Mouse (Mus musculus): ENCODE measurements at regions not wholly inside any gene's neighbourhood (a gene's known extent, or its start where the extent isn't known, plus 50 kb on each side); places are given as distances from the start of the nearest gene placed in this dataset.

DNA sequence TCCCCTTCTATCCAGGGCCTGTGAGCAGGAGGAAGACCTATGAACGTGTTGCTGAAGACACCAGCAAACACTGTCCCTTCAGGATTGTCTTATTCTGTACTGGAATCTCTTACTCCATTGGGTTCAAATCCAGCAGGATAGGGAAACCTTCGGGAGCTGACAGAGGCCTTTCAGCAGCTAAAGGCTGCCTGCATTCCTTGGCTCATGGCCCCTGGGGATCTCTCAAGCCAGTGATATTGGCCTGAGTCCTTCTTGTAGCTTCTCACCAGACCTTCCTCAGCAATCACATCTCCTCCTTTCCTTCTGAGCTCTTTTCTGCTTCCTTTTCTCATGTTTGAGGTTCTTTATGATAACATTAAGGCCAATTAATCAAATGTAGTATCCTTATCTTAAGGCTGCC, 103.8 kb upstream of the Sh3bp4 start:
- no peak for DNase-seq

DNA sequence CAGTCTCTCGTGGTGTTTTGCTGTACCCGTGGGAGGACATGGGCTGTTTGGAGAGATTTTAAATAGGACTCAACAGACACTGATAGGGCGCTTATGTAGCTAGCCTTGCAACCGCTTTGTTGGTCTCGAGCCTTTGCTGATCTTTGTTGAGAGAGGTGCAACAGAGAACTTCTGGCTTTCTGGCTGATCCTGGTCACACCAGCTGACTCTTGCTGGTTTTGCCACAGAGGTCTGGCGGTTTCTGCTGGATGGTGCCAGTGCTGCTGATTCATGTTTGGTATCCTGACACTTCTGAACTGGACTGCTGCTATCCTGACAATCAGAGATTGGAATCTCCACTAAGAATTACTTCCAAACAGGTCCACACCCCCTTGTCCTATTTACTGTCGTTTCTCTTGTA, 102.1 kb upstream of the Sh3bp4 start:
- DNase-seq = no peak

DNA sequence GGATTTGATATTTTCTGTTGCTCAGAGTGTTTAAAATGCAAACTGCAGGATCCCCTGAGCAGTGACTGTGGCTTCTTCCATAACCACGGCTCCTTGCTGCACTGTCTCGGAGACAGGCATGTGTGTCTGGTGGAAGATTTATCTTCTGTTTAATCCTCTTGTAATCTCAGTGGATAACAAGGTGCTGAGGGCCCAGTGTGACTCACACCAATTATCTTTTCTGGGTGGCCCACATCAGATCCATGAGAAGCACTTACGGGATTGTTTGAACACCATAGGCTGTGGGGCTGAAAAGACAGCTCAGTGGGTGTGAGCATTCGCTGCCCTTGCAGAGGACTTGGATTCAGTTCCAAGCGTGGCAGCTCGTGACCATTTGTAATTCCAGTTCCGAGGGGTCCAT, 101.2 kb upstream of the Sh3bp4 start:
- DNase-seq = no peak

DNA sequence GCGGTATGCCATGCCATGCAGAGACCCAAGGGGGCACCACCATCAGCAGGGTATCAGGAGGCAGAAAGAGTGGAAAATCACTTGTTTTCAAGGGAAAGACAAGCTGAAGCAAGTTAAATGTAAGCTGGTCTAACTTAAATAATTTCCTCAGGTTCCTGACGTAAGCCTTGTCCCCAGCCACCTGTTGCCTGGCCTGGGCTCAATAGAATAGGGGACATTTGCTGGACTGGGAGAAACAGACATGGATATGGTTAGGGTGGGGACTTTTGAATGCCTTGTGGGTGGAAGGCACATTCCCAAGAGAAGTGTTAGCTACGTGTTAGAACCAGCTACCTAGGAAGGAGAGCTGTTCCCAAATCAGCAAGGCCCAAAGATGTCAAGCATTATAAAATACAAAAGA, 100.6 kb upstream of the Sh3bp4 start:
- no peak for DNase-seq

DNA sequence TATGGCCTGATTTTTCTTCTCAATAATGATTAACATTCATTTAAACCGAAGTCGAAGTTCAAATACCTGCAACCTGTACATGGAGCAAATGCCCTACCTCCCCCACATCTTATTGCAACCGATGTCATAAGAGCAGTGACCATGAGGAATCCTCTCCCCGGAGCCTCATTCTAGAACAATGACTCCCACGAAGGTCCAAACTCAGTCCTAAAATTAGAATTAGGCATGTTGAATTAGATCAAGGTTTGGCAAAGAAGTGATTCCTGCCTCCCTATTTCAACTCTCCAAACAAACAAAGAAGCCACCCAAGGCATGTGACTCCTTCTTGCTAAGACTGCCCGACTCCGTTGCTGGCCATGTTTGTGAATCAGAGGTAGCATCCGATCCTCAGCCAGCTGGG, 94.1 kb upstream of the Sh3bp4 start:
- DNase-seq = no peak

DNA sequence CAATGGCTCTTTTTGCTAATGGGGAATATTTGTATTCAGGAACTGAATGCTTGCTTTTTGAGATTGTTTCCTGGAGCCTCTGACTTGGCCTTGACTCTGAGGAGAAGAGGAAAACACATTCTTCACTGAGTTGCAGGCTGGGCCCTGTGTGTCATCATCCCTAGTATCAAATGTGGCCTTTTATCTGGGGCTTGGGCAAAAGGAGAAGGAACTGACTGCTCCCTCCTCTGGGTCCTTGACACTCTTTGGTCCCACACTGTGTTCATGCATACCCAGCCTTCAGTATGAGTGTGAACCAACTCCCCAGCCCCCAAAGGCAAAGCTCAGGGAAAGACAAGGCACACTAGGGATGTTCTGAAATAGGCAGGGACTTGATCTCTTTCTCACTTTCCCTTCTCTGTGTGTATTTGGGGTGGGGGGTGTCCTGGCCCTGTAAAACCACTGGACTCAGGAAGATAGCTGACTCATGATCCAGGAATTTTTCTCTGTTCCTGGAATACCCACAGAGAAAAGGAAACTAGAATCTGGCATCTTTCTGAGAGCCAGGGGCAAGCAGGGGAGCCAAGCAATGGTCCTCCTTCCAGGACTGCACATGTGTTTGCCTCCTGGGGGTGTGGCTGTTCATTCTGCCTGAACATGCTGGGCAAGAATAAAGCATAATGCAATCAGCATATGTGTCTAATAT, 82.1 kb upstream of the Sh3bp4 start:
- DNase-seq = no peak

DNA sequence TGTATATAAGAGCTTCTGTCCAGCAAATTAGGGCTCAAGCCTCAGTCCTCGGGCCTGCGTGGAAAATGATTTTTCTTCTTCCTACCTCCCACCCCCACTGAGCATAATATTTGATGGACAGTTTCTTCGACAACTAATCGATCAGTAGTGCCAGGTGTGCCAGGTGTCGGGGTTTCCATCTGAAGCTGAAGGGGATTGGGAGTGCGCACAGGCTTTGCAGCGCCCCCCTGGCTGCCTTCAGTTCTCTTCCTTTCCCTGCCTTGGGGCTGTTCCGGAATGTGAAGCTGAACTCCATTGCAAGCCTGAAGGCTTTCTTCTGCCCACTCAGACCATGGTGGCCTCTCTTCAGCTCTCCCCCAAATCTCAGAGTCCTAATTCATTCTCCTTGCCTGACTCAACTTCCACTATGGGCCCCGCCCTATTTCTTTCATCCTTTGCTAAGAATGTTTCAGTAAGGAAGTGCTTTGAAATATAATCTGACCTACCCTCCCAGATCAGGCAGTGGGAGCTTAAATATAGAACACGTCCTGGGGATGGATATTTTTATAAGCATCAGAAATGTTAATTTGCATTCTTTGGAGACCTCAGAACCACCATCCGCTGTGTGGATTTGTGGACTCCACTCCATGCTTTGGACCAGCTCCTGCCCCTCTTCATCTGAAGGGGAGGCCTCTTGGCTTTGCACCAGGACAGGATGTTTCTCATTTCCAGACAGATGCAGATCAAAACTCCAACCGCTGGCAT, 75.5 kb upstream of the Sh3bp4 start:
- DNase-seq = no peak

DNA sequence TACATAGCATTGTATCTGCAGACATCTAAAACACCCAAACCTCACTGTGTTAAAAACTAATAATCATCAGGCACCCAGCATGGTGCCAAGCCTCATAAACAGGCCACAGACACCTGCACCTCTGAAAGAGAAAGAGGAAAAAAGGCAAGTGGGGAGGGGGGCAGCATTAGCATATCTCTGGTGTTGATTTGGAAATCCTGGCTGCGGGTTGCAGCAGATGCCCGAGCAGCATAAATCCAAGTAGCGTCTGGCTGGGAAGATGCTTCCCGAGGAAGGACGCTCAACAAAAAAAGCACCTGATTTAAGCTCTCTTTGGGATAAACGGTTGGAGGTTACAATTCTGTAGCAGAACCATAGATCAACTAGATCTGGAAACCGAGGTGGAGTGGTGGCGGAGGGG, 74.3 kb upstream of the Sh3bp4 start:
- DNase-seq = no peak

DNA sequence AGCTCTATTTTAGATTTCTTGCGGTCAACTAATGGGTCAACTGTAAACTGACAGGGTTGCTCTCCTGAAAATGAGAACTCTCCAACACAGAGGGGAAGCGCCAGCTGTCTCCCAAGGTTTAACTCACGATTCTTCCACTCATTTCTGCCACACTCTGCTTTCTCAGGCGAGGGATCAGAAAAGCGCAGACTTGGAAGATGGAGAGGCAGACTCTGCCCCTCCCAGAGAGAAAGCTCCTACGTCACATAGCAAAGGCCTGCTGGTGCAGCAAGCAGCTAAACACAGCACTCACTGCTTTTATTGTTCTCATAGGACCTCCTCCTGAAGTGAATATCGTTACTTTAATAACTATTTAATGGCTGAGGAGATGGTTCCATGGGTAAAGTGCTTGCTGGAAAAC, 73.6 kb upstream of the Sh3bp4 start:
- no peak for DNase-seq

DNA sequence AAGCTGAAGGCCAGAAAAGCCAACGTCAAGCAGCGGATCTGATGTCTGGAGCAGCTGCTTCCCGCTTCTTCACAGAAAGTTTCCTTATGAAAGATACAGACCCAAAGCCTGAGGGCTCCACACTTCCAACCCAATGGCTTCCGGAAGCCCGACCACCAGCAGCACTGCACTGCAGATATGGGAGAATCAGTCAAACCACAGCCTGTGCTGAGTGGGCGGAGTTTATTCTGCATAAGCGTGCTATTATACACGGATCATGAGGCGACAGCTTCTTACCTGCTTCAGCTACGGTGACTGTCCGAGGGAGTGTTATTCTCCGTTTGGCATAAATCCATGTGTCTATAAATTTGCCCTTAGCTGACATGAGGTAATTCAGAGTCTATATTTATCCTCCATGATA, 72.4 kb upstream of the Sh3bp4 start:
- DNase-seq = no peak

DNA sequence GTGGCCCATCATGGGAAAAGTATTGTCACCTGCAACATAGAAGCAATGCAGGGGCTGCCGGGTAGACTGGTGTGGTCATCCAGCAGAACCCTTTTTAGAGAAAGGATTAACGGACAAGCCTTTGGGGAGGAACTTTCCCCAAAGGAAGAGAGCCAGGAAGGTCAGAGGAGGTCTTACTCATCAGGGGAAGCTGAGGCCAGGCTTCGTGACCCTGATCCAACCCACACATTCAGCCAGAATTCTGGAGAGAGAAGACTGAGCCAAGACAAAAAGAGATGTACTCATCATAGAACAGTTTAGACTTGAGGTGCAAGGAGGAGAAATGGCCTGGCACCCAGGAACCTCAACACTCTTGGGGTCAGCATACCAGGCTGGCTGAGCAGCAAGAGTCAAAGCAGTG, 67.9 kb upstream of the Sh3bp4 start:
- peak; percentile 14 for DNase-seq

DNA sequence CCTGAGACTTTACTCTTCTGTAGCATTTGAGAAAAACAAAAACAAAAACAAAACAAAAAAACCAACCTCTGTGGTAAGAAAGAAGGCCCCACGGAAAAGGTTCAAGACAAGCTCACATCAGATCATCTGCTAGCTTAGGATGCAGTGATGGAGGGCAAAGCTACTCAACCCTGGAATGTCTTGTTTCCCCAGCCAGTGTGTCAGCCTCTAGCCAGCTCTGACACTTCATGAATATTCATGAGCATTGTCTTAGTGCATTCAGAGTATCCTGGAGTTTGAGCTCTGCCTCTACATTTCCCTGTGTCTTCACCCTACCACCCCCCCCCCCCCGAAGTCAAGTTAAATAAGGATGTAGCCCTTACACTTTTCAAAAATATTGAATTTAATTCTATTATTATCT, 66.5 kb upstream of the Sh3bp4 start:
- no peak for DNase-seq

DNA sequence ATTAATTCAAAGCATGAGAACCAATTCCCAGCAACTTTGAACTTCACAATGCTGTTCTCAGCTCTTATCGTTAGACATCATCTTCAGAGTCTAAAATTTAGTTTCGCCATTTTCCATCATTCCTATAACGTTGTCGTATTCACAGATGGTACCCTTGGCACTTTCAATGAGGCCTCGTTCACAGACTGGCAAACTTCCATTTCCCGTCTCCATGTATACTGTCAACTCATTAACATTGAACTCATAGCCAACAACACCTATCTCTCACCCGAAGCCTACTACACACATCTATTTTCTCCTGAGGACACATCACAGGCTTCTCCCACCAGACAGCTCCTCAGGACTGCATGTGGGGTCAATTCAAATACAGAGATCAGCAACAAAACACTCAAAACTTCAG, 62.7 kb upstream of the Sh3bp4 start:
- DNase-seq = no peak

DNA sequence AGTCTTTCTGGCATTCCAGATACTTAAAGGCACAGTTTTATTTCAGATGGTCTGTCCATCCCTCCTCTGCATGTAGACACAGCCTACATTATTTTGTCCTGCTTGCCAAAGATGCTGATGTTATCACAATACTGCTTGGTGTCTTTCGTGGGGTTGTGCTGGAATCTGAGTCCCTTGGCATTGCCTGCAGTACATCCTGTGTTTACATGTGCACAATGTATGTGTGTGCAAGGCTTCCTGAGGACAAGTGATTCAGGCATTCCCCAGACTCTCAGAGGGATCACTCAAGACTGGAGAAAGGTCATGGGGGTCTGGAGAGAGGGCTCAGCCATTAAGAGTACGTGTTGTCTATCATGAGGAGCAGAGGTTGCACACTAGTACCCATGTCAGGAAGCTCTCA, 60.0 kb upstream of the Sh3bp4 start:
- DNase-seq = no peak

DNA sequence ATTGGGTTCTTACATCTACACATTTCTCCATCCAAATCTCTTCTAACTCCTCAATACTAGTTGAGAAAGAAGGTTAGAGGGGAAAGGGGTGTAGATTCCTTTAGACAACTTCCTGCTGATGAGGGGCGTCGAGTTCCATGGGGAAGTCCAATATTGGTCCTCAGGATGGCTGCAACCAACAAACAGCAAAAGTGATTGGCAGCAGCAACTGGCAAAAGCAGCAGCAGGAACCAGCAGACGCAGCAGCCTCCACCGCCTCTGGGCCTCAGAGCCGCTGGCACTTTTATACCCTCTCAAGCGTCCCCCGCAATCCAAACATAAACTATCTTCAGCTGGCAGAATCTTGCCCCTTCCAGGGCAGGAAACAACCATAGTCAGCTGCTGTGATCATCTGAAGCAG, 58.8 kb upstream of the Sh3bp4 start:
- no peak for DNase-seq

DNA sequence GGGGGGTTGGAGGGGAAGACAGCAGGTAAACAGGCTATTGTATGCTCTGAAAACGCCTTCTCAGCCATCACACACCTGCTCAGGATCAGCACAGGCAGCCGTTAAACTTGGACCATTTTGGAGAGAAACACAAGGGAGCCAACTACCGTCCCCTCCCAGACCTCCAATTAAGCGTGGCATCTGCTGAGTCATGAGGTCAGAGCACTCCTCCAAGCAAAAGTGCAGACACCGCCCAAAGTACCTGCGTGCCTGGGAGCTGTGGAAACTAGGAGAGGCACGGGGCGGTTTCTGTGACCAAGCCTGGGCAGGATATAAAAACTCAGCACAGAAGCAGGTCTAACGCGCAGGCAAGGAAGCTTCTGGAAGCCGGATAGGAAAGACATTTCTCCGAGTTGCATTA, 54.8 kb upstream of the Sh3bp4 start:
- DNase-seq = no peak

DNA sequence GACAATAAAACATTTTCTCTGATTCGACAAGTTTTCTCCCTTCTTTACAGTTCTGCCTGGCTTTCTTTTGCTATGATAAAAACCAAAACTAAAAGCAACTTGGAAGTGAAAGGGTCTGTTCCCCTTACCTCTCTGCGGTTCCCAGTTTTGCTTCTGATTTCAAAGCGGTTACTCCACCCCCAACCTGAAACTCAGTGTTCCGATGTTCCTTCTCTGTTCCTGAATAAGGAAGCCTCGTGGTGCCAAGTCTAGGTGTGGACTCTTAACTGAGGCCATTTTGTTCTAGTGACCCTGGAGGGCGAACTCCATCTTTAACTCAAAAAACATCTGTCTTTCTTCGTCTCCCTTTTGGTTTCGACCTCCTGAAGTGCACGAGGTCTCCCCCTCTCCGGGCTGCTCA, 54.4 kb upstream of the Sh3bp4 start:
- DNase-seq = no peak

DNA sequence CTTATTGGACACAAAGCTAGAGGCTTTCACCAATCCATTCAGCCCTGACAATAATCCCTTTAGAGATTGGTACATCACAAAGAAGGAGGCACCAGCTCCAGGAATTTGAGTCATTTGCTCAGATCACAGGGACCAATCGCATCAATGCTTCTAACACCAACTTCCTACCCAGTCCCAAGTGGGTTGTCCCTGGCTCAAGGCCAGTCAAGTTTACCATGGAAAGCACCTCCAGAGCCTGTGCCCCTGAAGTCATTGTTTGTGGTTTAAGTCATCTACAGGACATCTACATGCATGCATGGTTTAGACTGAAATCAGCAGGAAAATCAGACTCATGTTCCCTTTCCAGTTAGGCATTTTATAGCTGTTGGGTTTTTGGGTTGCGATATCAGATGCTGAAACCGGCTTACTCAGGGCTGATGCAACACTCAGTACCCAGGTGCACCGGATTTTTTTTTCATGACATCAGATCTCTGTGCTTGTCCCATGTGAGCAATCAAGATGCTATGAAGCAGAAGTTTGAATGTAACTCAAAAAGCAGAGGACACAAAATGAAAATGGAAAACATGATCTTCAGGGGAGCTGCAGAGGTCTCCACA, 50.3 kb upstream of the Sh3bp4 start:
- DNase-seq = no peak
